Mouse (Mus musculus): ENCODE data around the gene Casq2. TPM values are rescaled to one million over a fixed set of nuclear protein-coding genes. Genes with fewer than 3 reads are reported as not detected.

The Casq2 gene
- total RNA-seq, 2 experiments from 2014 or later = 0.68 to 1.4 TPM

GRCm38 (mm10) chr3:102061923-102062670 lies 24.1 kb upstream of the Casq2 start:
- peak; percentile 85 for TF ChIP-seq CTCF (IDR thresholded peaks at IDR 0.05)
- H3K4me3 ChIP-seq = no peak overlapping the region
- DNase-seq (ENCODE audit: extremely low spot score in 1 of 2, low spot score in 2 of 2) = peak; percentile 41 to 46
- no peak overlapping the region for H3K27ac ChIP-seq
- intact Hi-C loops (cut with DNase I) = loop anchor here (10.0 kb wide), 1 partner anchor 567 kb away; no protein-coding TSS in a partner anchor

DNA sequence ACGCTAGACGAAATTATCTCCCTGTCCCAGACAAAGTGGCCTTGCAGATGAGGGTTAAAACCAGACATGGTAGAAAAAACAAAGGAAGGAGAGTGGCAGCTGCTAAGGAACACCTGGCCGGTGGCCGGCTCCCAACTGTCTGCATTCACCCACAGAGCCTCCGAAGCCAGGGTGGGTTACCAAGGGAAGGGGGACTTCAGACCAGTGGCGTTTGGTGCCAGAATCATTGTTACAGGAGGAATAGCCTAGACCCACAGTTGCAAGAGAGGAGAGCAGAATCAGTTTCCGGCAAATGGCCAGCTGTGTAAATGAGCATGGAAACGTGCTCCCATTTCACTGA lies 23.6 kb upstream of the Casq2 start:
- Histone ChIP-seq H3K27ac (no peak overlapping the region), H3K4me3 (no peak overlapping the region)
- no peak for DNase-seq (ENCODE audit: extremely low spot score in 1 of 2, low spot score in 2 of 2)
- intact Hi-C loops (cut with DNase I) = loop anchor here (10.0 kb wide), 1 partner anchor 568 kb away; no protein-coding TSS in a partner anchor
- no peak for TF ChIP-seq CTCF (IDR thresholded peaks at IDR 0.05)

DNA sequence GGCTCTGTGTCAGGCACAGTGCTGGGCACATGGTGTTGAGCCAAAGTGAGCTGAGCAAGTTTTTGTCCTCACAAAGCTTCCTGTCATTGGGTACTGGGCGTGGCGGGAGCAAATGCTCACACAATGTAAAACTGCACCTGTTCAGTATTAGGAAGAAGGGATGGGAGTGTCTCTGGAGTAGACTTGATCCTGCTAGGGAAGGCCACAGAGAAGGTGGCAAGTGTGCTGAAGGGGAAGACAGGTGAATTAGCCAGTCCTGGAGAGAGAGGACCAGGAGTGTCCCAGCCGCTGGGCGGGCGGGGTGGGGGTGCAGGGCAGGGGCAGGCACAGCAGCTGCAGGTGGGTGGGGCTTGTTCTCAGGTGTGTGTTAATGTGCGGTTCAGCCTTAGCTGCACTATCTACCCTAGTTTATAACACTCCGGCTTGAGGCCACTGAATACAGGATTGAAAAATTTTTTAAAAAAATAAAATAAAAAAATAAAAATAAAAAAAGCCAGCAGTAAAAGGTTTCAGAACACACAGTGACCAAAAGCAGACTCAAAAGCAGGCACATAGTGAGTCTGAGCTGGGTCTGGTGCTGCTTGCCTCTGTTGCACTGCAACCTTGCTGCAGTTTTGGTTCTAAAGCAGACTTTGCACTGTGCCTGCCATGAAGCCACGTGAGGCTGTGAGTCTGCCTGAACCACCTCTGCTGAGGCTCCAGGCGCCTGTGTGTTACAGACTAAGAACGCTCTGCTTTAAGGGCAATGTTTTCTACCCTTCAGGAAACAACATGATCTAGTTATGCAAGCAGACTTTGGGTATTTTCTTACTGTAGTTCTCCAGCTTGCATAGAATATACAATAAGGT lies 22.7 kb upstream of the Casq2 start:
- Histone ChIP-seq H3K4me3 (no peak overlapping the region), H3K27ac (no peak overlapping the region)
- intact Hi-C loops (cut with DNase I) = loop anchor here (10.0 kb wide), 1 partner anchor 569 kb away; no protein-coding TSS in a partner anchor
- TF ChIP-seq CTCF (IDR thresholded peaks at IDR 0.05) = no peak
- DNase-seq (ENCODE audit: extremely low spot score in 1 of 2, low spot score in 2 of 2) = no peak

DNA sequence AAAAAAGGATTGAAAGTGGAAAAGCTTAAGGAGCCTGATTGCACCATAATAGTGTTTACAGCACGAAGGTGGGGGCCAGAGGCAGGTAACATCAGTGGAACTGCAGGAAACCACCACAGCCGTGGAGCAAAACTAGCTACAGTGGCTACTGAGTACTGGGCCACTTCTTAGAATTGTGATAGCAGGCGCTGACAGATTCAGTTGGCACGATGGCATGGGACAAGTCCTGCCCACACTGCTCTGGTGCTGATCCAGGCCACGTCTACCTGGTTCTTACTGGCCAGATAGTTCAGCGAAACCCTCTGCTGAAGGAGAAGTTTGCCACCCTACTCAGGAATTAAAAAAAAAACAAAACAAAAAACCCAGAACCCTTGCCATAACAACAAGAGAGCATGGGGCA lies 21.6 kb upstream of the Casq2 start:
- intact Hi-C loops (cut with DNase I) = loop anchor here (10.0 kb wide), 1 partner anchor 570 kb away; no protein-coding TSS in a partner anchor
- no peak for DNase-seq (ENCODE audit: extremely low spot score in 1 of 2, low spot score in 2 of 2)
- no peak overlapping the region for H3K27ac ChIP-seq
- no peak for TF ChIP-seq CTCF (IDR thresholded peaks at IDR 0.05)
- H3K4me3 ChIP-seq = no peak overlapping the region

- intact Hi-C loops (cut with DNase I) = loop anchor here (10.0 kb wide), 1 partner anchor 573 kb away; no protein-coding TSS in a partner anchor
- no peak for TF ChIP-seq CTCF (IDR thresholded peaks at IDR 0.05)
These were observed 18.9 kb upstream of the Casq2 start for GRCm38 (mm10) chr3:102067306-102067705.

GRCm38 (mm10) chr3:102067861-102068260 lies 18.4 kb upstream of the Casq2 start:
- DNase-seq (ENCODE audit: extremely low spot score in 1 of 2, low spot score in 2 of 2) = no peak
- Histone ChIP-seq H3K27ac (no peak overlapping the region), H3K4me3 (no peak overlapping the region)
- intact Hi-C loops (cut with DNase I) = loop anchor here (10.0 kb wide), 1 partner anchor 573 kb away; no protein-coding TSS in a partner anchor
- no peak for TF ChIP-seq CTCF (IDR thresholded peaks at IDR 0.05)

More at GRCm38 (mm10) chr3:102067306-102067705, 18.9 kb upstream of the Casq2 start:
- no peak for DNase-seq (ENCODE audit: extremely low spot score in 1 of 2, low spot score in 2 of 2)
- Histone ChIP-seq H3K4me3 (no peak overlapping the region), H3K27ac (no peak overlapping the region)

DNA sequence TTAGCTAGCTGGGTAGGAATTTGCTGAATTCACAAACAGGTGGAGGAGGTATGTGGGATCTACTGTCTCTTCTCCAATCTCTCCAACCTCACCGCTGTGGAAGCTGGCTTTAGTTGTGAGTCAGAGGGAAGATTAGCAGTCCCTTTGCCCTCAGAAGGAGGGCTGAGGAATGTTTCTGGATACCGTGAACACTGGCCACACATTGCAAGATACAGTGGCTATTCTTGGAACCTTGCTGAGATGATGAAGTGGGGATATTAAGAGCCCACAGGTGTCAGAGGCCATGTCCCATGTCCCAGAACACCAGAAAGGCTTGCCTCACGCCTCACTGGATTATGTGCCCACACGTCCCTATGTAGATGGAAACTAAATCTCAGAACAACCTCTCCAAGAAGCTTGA lies 17.0 kb upstream of the Casq2 start:
- no peak for DNase-seq (ENCODE audit: extremely low spot score in 1 of 2, low spot score in 2 of 2)
- intact Hi-C loops (cut with DNase I) = loop anchor here (10.0 kb wide), 1 partner anchor 574 kb away; no protein-coding TSS in a partner anchor

GRCm38 (mm10) chr3:102069686-102070085 lies 16.5 kb upstream of the Casq2 start:
- no peak for TF ChIP-seq CTCF (IDR thresholded peaks at IDR 0.05)
- Histone ChIP-seq H3K4me3 (no peak overlapping the region), H3K27ac (no peak overlapping the region)
- no peak for DNase-seq (ENCODE audit: extremely low spot score in 1 of 2, low spot score in 2 of 2)
- intact Hi-C loops (cut with DNase I) = loop anchor here (10.0 kb wide), 1 partner anchor 575 kb away; no protein-coding TSS in a partner anchor

More for the DNA sequence above, 17.0 kb upstream of the Casq2 start:
- no peak overlapping the region for H3K4me3 ChIP-seq
- TF ChIP-seq CTCF (IDR thresholded peaks at IDR 0.05) = no peak
- H3K27ac ChIP-seq = no peak overlapping the region

- H3K27ac ChIP-seq = no peak overlapping the region
- TF ChIP-seq CTCF (IDR thresholded peaks at IDR 0.05) = no peak
- no peak overlapping the region for H3K4me3 ChIP-seq
- peak in 1 of 2 experiments; percentile 31 for DNase-seq (ENCODE audit: extremely low spot score in 1 of 2, low spot score in 2 of 2)
- intact Hi-C loops (cut with DNase I) = no loop called here
These were observed 15.9 kb upstream of the Casq2 start for GRCm38 (mm10) chr3:102070360-102070759.

- intact Hi-C loops (cut with DNase I) = no loop called here
- TF ChIP-seq CTCF (IDR thresholded peaks at IDR 0.05) = no peak
- peak; percentile 26 to 44 for DNase-seq (ENCODE audit: extremely low spot score in 1 of 2, low spot score in 2 of 2)
- no peak overlapping the region for H3K4me3 ChIP-seq
- no peak overlapping the region for H3K27ac ChIP-seq
These were observed 15.2 kb upstream of the Casq2 start for GRCm38 (mm10) chr3:102071016-102071415.

GRCm38 (mm10) chr3:102079413-102079812 lies 6.8 kb upstream of the Casq2 start:
- no peak for DNase-seq (ENCODE audit: extremely low spot score in 1 of 2, low spot score in 2 of 2)
- Histone ChIP-seq H3K27ac (no peak overlapping the region), H3K4me3 (no peak overlapping the region)
- intact Hi-C loops (cut with DNase I) = no loop called here
- TF ChIP-seq CTCF (IDR thresholded peaks at IDR 0.05) = no peak

DNA sequence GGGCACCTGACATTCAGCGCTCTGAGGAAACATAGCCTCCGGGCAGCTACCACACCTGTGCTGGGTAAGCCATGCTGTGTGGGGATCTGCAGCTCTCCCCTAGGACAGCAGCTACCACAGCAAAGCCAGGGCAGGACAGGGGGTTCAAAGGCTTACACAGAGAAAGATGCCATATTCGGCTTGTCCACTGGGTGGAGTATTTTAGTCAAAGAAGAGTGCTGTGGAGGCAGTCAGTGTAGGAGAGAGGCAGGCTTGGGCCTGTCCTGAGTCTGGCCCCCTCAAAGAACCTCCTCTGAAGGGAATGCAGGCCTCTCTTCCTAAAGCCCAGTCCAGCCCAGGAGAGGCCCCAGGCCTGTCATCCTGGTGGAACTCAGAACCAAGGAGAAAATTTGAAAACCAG lies 4.4 kb upstream of the Casq2 start:
- H3K27ac ChIP-seq = no peak overlapping the region
- no peak overlapping the region for H3K4me3 ChIP-seq
- TF ChIP-seq CTCF (IDR thresholded peaks at IDR 0.05) = peak; percentile 88
- intact Hi-C loops (cut with DNase I) = loop anchor here (1.0 to 5.0 kb wide), 3 partner anchors 161 to 720 kb away; no protein-coding TSS in a partner anchor
- DNase-seq (ENCODE audit: extremely low spot score in 1 of 2, low spot score in 2 of 2) = peak; percentile 65 to 78

All from left cerebral cortex, adult 2 months (tissue).